Mouse (Mus musculus): ENCODE results near the gene Astn1. TPM values are rescaled to one million over a fixed set of nuclear protein-coding genes. Genes with fewer than 3 reads are reported as not detected.

The Astn1 gene
- polyA plus RNA-seq, 2 experiments, result 3.1 TPM

DNA sequence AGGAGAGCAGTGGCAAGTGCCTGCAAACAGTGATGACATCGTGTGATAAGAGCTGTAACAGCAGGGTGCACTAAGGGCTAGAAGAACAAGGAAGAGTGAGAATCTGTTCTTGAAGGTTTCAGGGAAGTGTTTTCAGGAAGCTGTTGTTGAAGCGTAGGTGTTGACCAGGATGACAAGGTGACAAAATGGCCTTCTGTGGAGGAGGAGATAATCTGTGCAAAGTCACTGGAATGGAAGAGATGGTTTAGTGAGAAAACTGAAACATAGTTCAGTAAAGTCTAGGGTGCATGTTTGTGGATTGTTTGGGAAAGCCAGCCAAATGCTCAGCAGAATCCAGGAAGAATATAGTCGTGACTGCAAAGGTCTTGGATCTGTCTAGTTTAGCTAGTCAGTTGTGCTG, 145.5 kb downstream of the Astn1 start:
- no peak overlapping the region for H3K27ac ChIP-seq (replicated peaks; ENCODE audit: low read depth, low read length)
- no peak overlapping the region for H3K9ac ChIP-seq (ENCODE audit: low read depth, low read length, severe bottlenecking)
- H3K4me1 ChIP-seq (ENCODE audit: control insufficient read depth, insufficient read depth, low read length), result no peaks in the 10 kb centered on the region
- DNase-seq (ENCODE audit: low spot score) (no peak), ATAC-seq (ENCODE audit: low FRiP score, low read depth) (no peak)
- H3K9me3 ChIP-seq (ENCODE audit: control insufficient read depth, low read length), result no peaks in the 10 kb centered on the region
- no peaks in the 10 kb centered on the region for H3K36me3 ChIP-seq (ENCODE audit: control insufficient read depth, insufficient read depth, low read length)
- no peak overlapping the region for H3K4me3 ChIP-seq (replicated peaks; ENCODE audit: low read length)
- no peak for TF ChIP-seq POLR2A (IDR thresholded peaks at IDR 0.05; ENCODE audit: borderline replicate concordance, extremely low read depth, insufficient read depth, insufficient read length)
- H3K4me2 ChIP-seq (replicated peaks; ENCODE audit: low read depth, low read length, severe bottlenecking), result no peak overlapping the region
- no peaks in the 10 kb centered on the region for H3K27me3 ChIP-seq (ENCODE audit: control insufficient read depth, insufficient read depth, low read length)
- whole genome bisulfite sequencing, result 58% methylated on average over 3 of the region's 3 CpGs

- DNase-seq (ENCODE audit: low spot score) (no peak), ATAC-seq (ENCODE audit: low FRiP score, low read depth) (no peak)
- WGBS, result 79% methylated on average over 4 of the region's 4 CpGs
- no peak overlapping the region for H3K4me3 ChIP-seq (replicated peaks; ENCODE audit: low read length)
- TF ChIP-seq POLR2A (IDR thresholded peaks at IDR 0.05; ENCODE audit: borderline replicate concordance, extremely low read depth, insufficient read depth, insufficient read length), result no peak
- no peaks in the 10 kb centered on the region for H3K36me3 ChIP-seq (ENCODE audit: control insufficient read depth, insufficient read depth, low read length)
- H3K9me3 ChIP-seq (ENCODE audit: control insufficient read depth, low read length), result no peaks in the 10 kb centered on the region
- H3K27me3 ChIP-seq (ENCODE audit: control insufficient read depth, insufficient read depth, low read length), result no peaks in the 10 kb centered on the region
- no peak overlapping the region for H3K27ac ChIP-seq (replicated peaks; ENCODE audit: low read depth, low read length)
- no peak overlapping the region for H3K9ac ChIP-seq (ENCODE audit: low read depth, low read length, severe bottlenecking)
- no peak overlapping the region for H3K4me2 ChIP-seq (replicated peaks; ENCODE audit: low read depth, low read length, severe bottlenecking)
- no peaks in the 10 kb centered on the region for H3K4me1 ChIP-seq (ENCODE audit: control insufficient read depth, insufficient read depth, low read length)
These were observed 147.2 kb downstream of the Astn1 start for GRCm38 (mm10) chr1:158509112-158509855.

DNA sequence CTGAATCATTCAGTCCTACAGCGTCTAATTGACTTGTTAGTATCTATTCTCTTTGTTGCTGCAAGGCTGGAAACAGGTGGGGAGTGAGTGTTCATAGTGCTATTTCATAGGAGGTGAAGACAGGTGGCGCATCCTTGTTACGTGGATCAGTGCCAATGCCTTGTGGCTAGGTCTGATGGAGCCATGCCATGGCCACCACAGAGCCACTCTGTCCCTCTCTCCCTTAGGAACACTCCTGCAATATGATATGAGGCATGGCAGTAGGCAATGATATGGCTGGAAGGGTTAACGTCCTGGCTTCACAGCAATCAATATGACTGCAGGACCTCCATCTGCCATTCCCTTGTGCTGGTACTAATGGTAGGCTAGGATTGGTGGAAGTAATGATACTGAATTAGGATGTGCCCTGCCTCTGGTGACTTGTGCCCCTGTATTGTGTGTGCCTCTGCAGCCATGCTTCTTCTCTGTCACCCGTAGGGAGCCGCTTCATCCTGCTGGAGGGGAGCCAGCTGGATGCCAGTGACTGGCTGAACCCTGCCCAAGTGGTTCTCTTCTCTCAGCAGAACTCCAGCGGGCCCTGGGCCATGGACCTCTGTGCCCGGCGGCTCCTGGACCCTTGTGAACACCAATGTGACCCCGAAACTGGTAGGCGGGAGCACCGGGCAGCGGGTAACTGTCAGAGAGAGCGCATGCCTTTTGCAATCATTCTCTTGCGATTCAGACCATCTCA, 148.6 kb downstream of the Astn1 start:
- H3K27ac ChIP-seq (replicated peaks; ENCODE audit: low read depth, low read length), result no peak overlapping the region
- no peaks in the 10 kb centered on the region for H3K36me3 ChIP-seq (ENCODE audit: control insufficient read depth, insufficient read depth, low read length)
- no peak overlapping the region for H3K4me2 ChIP-seq (replicated peaks; ENCODE audit: low read depth, low read length, severe bottlenecking)
- no peak overlapping the region for H3K4me3 ChIP-seq (replicated peaks; ENCODE audit: low read length)
- H3K9ac ChIP-seq (ENCODE audit: low read depth, low read length, severe bottlenecking), result no peak overlapping the region
- DNase-seq (ENCODE audit: low spot score) (no peak), ATAC-seq (ENCODE audit: low FRiP score, low read depth) (no peak)
- WGBS, result 94% methylated on average over 15 of the region's 15 CpGs
- no peaks in the 10 kb centered on the region for H3K9me3 ChIP-seq (ENCODE audit: control insufficient read depth, low read length)
- H3K27me3 ChIP-seq (ENCODE audit: control insufficient read depth, insufficient read depth, low read length), result no peaks in the 10 kb centered on the region
- TF ChIP-seq POLR2A (IDR thresholded peaks at IDR 0.05; ENCODE audit: borderline replicate concordance, extremely low read depth, insufficient read depth, insufficient read length), result no peak
- H3K4me1 ChIP-seq (ENCODE audit: control insufficient read depth, insufficient read depth, low read length), result no peaks in the 10 kb centered on the region

- Histone ChIP-seq H3K9ac (ENCODE audit: low read depth, low read length, severe bottlenecking) (no peak overlapping the region), H3K4me2 (replicated peaks; ENCODE audit: low read depth, low read length, severe bottlenecking) (no peak overlapping the region), H3K27me3 (ENCODE audit: control insufficient read depth, insufficient read depth, low read length) (no peaks in the 10 kb centered on the region), H3K27ac (replicated peaks; ENCODE audit: low read depth, low read length) (no peak overlapping the region), H3K9me3 (ENCODE audit: control insufficient read depth, low read length) (no peaks in the 10 kb centered on the region), H3K4me3 (replicated peaks; ENCODE audit: low read length) (no peak overlapping the region), H3K36me3 (ENCODE audit: control insufficient read depth, insufficient read depth, low read length) (no peaks in the 10 kb centered on the region), H3K4me1 (ENCODE audit: control insufficient read depth, insufficient read depth, low read length) (no peaks in the 10 kb centered on the region)
- no peak for DNase-seq (ENCODE audit: low spot score)
- no peak for ATAC-seq (ENCODE audit: low FRiP score, low read depth)
- TF ChIP-seq POLR2A (IDR thresholded peaks at IDR 0.05; ENCODE audit: borderline replicate concordance, extremely low read depth, insufficient read depth, insufficient read length), result no peak
These were observed 150.0 kb downstream of the Astn1 start for GRCm38 (mm10) chr1:158512089-158512488.

DNA sequence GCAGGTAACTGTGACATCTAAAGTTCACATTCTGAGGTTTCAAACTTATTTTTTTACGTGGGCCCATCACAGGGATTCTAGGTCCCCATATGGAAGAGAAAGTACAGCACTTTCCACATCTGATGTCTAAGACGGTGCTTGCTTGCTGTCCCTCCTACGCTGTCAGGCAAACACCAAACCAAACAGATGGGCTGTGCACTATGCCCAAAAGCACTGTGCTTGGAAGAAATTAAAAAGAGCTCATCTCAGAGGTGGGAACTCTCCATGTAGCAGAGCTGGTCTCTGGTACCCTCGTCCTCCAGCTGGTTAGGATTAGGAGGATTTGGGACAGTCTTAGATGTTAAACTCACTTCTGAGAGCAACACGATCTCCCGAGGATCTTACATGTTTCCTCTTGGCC, 150.6 kb downstream of the Astn1 start:
- no peak overlapping the region for H3K9ac ChIP-seq (ENCODE audit: low read depth, low read length, severe bottlenecking)
- no peak for TF ChIP-seq POLR2A (IDR thresholded peaks at IDR 0.05; ENCODE audit: borderline replicate concordance, extremely low read depth, insufficient read depth, insufficient read length)
- ATAC-seq (ENCODE audit: low FRiP score, low read depth), result no peak
- no peak overlapping the region for H3K27ac ChIP-seq (replicated peaks; ENCODE audit: low read depth, low read length)
- no peak overlapping the region for H3K4me2 ChIP-seq (replicated peaks; ENCODE audit: low read depth, low read length, severe bottlenecking)
- H3K36me3 ChIP-seq (ENCODE audit: control insufficient read depth, insufficient read depth, low read length), result no peaks in the 10 kb centered on the region
- H3K27me3 ChIP-seq (ENCODE audit: control insufficient read depth, insufficient read depth, low read length), result no peaks in the 10 kb centered on the region
- no peak overlapping the region for H3K4me3 ChIP-seq (replicated peaks; ENCODE audit: low read length)
- DNase-seq (ENCODE audit: low spot score), result no peak
- H3K9me3 ChIP-seq (ENCODE audit: control insufficient read depth, low read length), result no peaks in the 10 kb centered on the region
- H3K4me1 ChIP-seq (ENCODE audit: control insufficient read depth, insufficient read depth, low read length), result no peaks in the 10 kb centered on the region
- WGBS, result 61% methylated on average over 6 of the region's 6 CpGs

Measured in limb, embryonic 14.5 days (tissue).